Mouse (Mus musculus) ES-E14 (cell line): ENCODE measurements at regions not wholly inside any gene's neighbourhood (a gene's known extent, or its start where the extent isn't known, plus 50 kb on each side); places are given as distances from the start of the nearest gene placed in this dataset.
A peak's percentile ranks its signal among the peaks of the same experiment; 100 is the strongest.

Experiments used
- DNase-seq: peaks from one replicate; pipeline ENCODE4 v3.0.0-alpha.2; 2013; ENCODE audit warnings: low read depth, low spot score
- H3K27ac ChIP-seq: 2 replicates; pipeline ENCODE4 v1.5.1; 2012; ENCODE audit warnings: low read depth, mild to moderate bottlenecking, low read length, moderate library complexity, mixed read lengths; ENCODE audit not compliant: poor library complexity, insufficient read depth, severe bottlenecking
- H3K36me3 ChIP-seq: 2 replicates; pipeline ENCODE4 v1.6.1; 2012; ENCODE audit warnings: mild to moderate bottlenecking, low read length, moderate library complexity, mixed read lengths; ENCODE audit not compliant: control insufficient read depth, poor library complexity, insufficient read depth, severe bottlenecking
- H3K4me1 ChIP-seq, 2 experiments: fragments of 150-350 bp in 1 of 2; sonication (generic) in 1 of 2; 2 replicates each; pipeline ENCODE4 v1.6.1; 2012; ENCODE audit warnings: low read length in 2 of 2, mild to moderate bottlenecking in 1 of 2, mixed read lengths in 1 of 2; ENCODE audit not compliant: control insufficient read depth in 2 of 2, insufficient read depth in 2 of 2, poor library complexity in 1 of 2
- H3K4me3 ChIP-seq, 2 experiments: fragments of 150-350 bp in 1 of 2; sonication (generic) in 1 of 2; 2 replicates each; pipeline ENCODE4 v1.5.1; 2012; ENCODE audit warnings: low read length in 2 of 2, low read depth in 1 of 2, mild to moderate bottlenecking in 1 of 2, mixed read lengths in 1 of 2; ENCODE audit not compliant: insufficient read depth in 1 of 2, poor library complexity in 1 of 2, severe bottlenecking in 1 of 2
- H3K9ac ChIP-seq: 2 replicates; pipeline ENCODE4 v1.6.1; 2012; ENCODE audit warnings: low read depth, mild to moderate bottlenecking, low read length, mixed read lengths; ENCODE audit not compliant: poor library complexity, insufficient read depth, severe bottlenecking
- H3K9me3 ChIP-seq: fragments of 150-350 bp; sonication (generic); 2 replicates; pipeline ENCODE4 v1.6.1; 2012; ENCODE audit warnings: low read depth, mild to moderate bottlenecking, low read length; ENCODE audit not compliant: control insufficient read depth, insufficient read depth
- CHD2 ChIP-seq: IDR thresholded peaks from 2 replicates; pipeline ENCODE4 v1.6.1; 2014; ENCODE audit warnings: mild to moderate bottlenecking, low read depth, low read length, inconsistent platforms
- HCFC1 ChIP-seq: IDR thresholded peaks from 2 replicates; pipeline ENCODE4 v1.6.1; 2012; ENCODE audit warnings: low read length, inconsistent platforms, borderline replicate concordance; ENCODE audit not compliant: insufficient read depth
- MAFK ChIP-seq: IDR thresholded peaks from 2 replicates; pipeline ENCODE4 v1.6.1; 2014; ENCODE audit warnings: mild to moderate bottlenecking, low read depth, low read length, inconsistent platforms; ENCODE audit not compliant: insufficient read depth
- ZC3H11A ChIP-seq: IDR thresholded peaks from 2 replicates; pipeline ENCODE4 v1.6.1; 2012; ENCODE audit warnings: low read depth, mild to moderate bottlenecking, inconsistent platforms, low read length, borderline replicate concordance
- ZNF384 ChIP-seq: IDR thresholded peaks from 2 replicates; pipeline ENCODE4 v1.6.1; 2012; ENCODE audit warnings: low read depth, low read length, inconsistent platforms
- in situ Hi-C, 2 experiments: fragments of 600-800 bp; cut with MboI; formaldehyde crosslinking; loops; one replicate each; pipeline ENCODE4 v1.15.1; 2025; ENCODE audit warnings: low sequenced_read_pairs in 2 of 2, inconsistent platforms in 1 of 2; ENCODE audit not compliant: unreplicated experiment in 2 of 2

DNA sequence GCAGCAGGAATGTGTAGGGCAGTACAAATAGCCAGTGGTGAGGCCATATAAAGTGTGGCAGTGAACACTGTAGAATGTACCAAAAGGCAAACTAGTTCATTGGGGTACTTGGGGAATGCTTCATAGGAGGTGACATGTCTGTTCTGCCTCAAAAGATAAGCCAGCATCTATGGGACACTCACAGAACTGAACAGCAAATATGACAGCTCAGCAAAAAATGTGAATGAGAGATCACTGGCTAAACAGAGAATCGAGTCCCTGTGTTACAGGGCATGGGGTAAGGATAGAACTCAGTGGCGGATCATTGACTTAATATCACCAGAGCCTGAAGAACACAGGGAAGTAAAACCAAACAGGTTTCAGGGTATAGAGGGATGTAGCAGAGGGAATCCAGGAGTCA, 346.1 kb upstream of the Gm765 start:
- in situ Hi-C loops = no loop called here
- Histone ChIP-seq H3K27ac (no peak overlapping the region), H3K9ac (no peak overlapping the region), H3K4me3 (no peak overlapping the region), H3K36me3 (no peaks in the 10 kb centered on the region), H3K9me3 (no peaks in the 10 kb centered on the region), H3K4me1 (no peaks in the 10 kb centered on the region)
- TF ChIP-seq HCFC1 (no peak), ZNF384 (no peak), MAFK (peak; percentile 79)
- no peak for DNase-seq

DNA sequence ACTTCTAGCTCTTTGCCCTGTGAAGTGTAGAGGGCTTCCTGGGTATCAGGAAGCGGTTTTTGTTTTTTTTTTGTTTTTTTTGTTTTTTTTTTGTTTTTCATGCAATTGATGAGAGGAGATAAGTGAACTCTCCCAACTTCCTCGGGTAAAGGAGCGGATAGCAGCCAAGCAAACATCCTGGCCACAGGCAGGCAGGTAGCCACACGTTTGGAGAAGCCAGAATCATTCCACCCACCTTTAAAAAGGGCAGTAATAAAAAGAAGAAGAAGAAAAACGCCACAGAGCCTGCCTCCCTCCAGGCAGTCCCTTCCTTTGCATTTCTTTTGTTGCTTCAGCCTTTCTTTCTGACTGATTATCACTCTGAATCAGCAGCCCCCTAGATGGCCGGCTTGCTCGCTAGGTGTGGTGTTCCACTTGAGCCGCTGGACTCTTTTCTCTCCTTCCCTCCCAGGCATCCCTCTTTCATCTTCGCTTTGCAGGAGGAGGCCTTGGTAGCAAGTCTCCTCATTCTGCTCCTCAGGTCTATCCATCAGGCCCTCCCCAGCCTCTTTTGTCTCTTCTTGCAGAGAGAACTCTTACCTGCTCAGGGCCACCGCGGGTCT, 323.9 kb upstream of the Gm765 start:
- H3K9me3 ChIP-seq = no peaks in the 10 kb centered on the region
- H3K4me1 ChIP-seq = peaks cover 0 to 11% of the 10 kb centered on the region in 2 experiments; a peak in 2 of 4 replicates
- no peak overlapping the region for H3K4me3 ChIP-seq
- TF ChIP-seq MAFK (no peak), CHD2 (no peak), ZNF384 (no peak), ZC3H11A (no peak), HCFC1 (no peak)
- DNase-seq = no peak
- in situ Hi-C loops = no loop called here
- no peaks in the 10 kb centered on the region for H3K36me3 ChIP-seq
- H3K27ac ChIP-seq = no peak overlapping the region; the same call in 1 of the 2 replicates
- no peak overlapping the region for H3K9ac ChIP-seq

DNA sequence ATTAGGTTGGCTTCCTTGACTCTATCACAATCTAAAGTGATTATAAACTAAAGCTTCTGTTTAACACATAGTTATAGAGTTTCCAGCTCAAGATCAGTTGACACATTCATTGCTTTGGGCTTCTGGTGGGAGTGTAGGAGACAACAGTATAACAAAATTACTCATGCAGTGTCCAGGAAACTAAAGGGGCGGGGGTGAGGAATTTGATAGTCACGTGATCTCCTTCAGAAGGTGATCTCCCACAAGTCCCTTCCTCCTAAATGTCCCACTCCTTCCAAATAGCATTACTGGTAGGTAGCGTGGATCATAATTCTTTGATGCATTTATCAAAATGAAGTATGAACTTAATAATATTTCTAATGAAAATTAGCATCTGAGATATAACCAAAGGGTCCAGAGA, 309.3 kb upstream of the Gm765 start:
- H3K4me1 ChIP-seq = no peaks in the 10 kb centered on the region
- in situ Hi-C loops = no loop called here

DNA sequence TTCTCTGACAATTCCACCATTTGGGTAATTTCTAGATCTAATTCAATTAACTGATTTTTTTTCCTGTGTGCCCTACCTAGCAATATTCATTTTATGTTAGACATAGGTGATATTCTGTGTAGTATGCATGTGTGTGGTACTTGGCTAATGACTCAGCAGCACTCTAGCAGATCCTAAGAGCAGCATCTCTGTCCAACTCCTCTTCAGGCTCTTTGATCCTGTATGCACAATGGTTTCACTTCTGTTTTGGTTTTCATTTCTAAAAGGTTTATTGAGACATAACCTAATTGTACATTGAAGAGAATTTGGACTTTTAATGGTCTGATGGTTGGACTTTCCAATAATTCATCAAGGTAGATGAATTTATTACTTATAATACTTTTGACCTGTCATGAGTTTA, 308.8 kb upstream of the Gm765 start:
- no peaks in the 10 kb centered on the region for H3K36me3 ChIP-seq
- no peaks in the 10 kb centered on the region for H3K4me1 ChIP-seq
- no peak overlapping the region for H3K4me3 ChIP-seq
- H3K27ac ChIP-seq = no peak overlapping the region
- in situ Hi-C loops = no loop called here
- no peak overlapping the region for H3K9ac ChIP-seq
- no peak for DNase-seq
- no peak for TF ChIP-seq MAFK
- no peak for TF ChIP-seq CHD2
- no peak for TF ChIP-seq ZC3H11A
- no peak for TF ChIP-seq HCFC1
- no peak for TF ChIP-seq ZNF384
- H3K9me3 ChIP-seq = no peaks in the 10 kb centered on the region

More for the DNA sequence above, 309.3 kb upstream of the Gm765 start:
- no peak overlapping the region for H3K27ac ChIP-seq
- H3K9ac ChIP-seq = no peak overlapping the region
- TF ChIP-seq CHD2 = no peak
- TF ChIP-seq HCFC1 = no peak
- TF ChIP-seq ZNF384 = no peak
- TF ChIP-seq ZC3H11A = no peak
- no peak for TF ChIP-seq MAFK
- H3K36me3 ChIP-seq = no peaks in the 10 kb centered on the region
- no peaks in the 10 kb centered on the region for H3K9me3 ChIP-seq
- DNase-seq = no peak
- no peak overlapping the region for H3K4me3 ChIP-seq

DNA sequence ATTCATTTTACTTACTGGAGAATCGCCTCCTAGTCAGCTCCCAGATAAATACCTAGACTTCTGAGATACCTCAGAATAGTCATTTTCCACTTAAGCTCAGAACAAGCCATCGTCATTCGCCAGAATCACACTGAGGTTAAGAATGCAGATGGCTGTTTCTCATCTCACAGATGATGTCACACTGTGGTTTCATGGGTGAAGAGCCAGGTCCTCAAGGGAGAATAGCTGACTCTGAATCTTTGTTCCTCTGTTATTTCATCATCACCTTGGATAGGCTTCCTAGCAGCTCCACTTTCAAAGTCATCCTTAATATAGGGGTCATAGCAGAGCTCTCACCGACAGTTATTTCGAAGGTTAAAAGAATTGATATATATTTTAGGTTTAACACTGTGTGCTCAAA, 297.8 kb upstream of the Gm765 start:
- Histone ChIP-seq H3K27ac (no peak overlapping the region), H3K9me3 (no peaks in the 10 kb centered on the region), H3K9ac (no peak overlapping the region), H3K4me1 (no peaks in the 10 kb centered on the region), H3K36me3 (no peaks in the 10 kb centered on the region), H3K4me3 (no peak overlapping the region)
- TF ChIP-seq MAFK (no peak), CHD2 (no peak), ZC3H11A (no peak), ZNF384 (no peak), HCFC1 (no peak)
- no peak for DNase-seq
- in situ Hi-C loops = no loop called here
